Mouse (Mus musculus): ENCODE measurements around the gene Mthfd2l. TPM values are rescaled to one million over a fixed set of nuclear protein-coding genes. Genes with fewer than 3 reads are reported as not detected.
A peak's percentile ranks its signal among the peaks of the same experiment; 100 is the strongest.

The Mthfd2l gene
- polyA plus RNA-seq, 1 experiment from 2014 or later: 94.4 TPM

- ATAC-seq (ENCODE audit: low FRiP score, low TSS enrichment) (no peak), DNase-seq (no peak)
- no peaks in the 10 kb centered on the region for H3K9me3 ChIP-seq (ENCODE audit: control insufficient read depth, low read length)
- no peak overlapping the region for H3K4me2 ChIP-seq (ENCODE audit: low read length)
- H3K27ac ChIP-seq (replicated peaks; ENCODE audit: low read depth, low read length): no peak overlapping the region
- H3K36me3 ChIP-seq (ENCODE audit: control insufficient read depth, insufficient read depth, low read length): no peaks in the 10 kb centered on the region
- no peaks in the 10 kb centered on the region for H3K27me3 ChIP-seq (ENCODE audit: control insufficient read depth, insufficient read depth, low read length)
- 92% methylated on average over 4 of the region's 4 CpGs for WGBS
- no peaks in the 10 kb centered on the region for H3K4me1 ChIP-seq (ENCODE audit: control insufficient read depth, insufficient read depth, low read length)
- no peak overlapping the region for H3K9ac ChIP-seq (replicated peaks; ENCODE audit: low read length)
- H3K4me3 ChIP-seq (replicated peaks; ENCODE audit: low read depth, low read length): no peak overlapping the region
Measured at GRCm38 (mm10) chr5:90922958-90923357, 8.0 kb upstream of the Mthfd2l start.

- Histone ChIP-seq H3K4me1 (ENCODE audit: control insufficient read depth, insufficient read depth, low read length) (peaks cover 10% of the 10 kb centered on the region; the same call in 1 of the 2 replicates), H3K27ac (replicated peaks; ENCODE audit: low read depth, low read length) (peak overlapping the region; percentile 99), H3K36me3 (ENCODE audit: control insufficient read depth, insufficient read depth, low read length) (peaks cover 5% of the 10 kb centered on the region), H3K4me3 (replicated peaks; ENCODE audit: low read depth, low read length) (peak overlapping the region; percentile 69), H3K9me3 (ENCODE audit: control insufficient read depth, low read length) (no peaks in the 10 kb centered on the region), H3K27me3 (ENCODE audit: control insufficient read depth, insufficient read depth, low read length) (no peaks in the 10 kb centered on the region), H3K9ac (replicated peaks; ENCODE audit: low read length) (peak overlapping the region; percentile 99), H3K4me2 (ENCODE audit: low read length) (peak overlapping the region; percentile 61)
- DNase-seq (no peak), ATAC-seq (ENCODE audit: low FRiP score, low TSS enrichment) (peak; percentile 7; the same call in 1 of the 2 replicates)
- 51% methylated on average over 2 of the region's 2 CpGs for WGBS
Measured at GRCm38 (mm10) chr5:90930546-90930945, 371 bp upstream of the Mthfd2l start.

DNA sequence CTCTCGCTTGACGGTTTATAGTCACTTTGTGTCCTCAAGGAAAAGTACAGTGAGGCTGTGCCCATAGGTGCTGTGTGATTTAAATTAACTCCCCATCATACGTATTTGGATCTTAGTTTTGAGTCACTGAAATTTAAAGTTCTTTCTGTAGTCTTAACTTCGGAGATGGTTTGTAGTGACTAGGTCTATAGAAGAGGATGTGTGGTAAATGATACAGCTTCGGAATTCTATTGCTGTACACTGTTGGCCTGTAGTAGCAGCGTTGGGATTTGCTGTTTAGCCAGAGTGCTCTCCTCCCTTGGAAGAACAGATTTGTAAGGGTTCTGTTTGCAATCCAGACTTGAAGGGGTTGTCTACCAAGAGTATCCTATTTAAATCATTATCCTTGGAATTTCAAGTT lies 994 bp downstream of the Mthfd2l start:
- H3K4me1 ChIP-seq (ENCODE audit: control insufficient read depth, insufficient read depth, low read length): peaks cover 10% of the 10 kb centered on the region; the same call in 1 of the 2 replicates
- H3K4me2 ChIP-seq (ENCODE audit: low read length): peak overlapping the region; percentile 61
- H3K27me3 ChIP-seq (ENCODE audit: control insufficient read depth, insufficient read depth, low read length): no peaks in the 10 kb centered on the region
- H3K4me3 ChIP-seq (replicated peaks; ENCODE audit: low read depth, low read length): peak overlapping the region; percentile 69
- H3K9ac ChIP-seq (replicated peaks; ENCODE audit: low read length): peak overlapping the region; percentile 99
- WGBS: 4% methylated on average over 6 of the region's 6 CpGs
- peak overlapping the region; percentile 99 for H3K27ac ChIP-seq (replicated peaks; ENCODE audit: low read depth, low read length)
- ATAC-seq (ENCODE audit: low FRiP score, low TSS enrichment): peak; percentile 22; the same call in 1 of the 2 replicates
- peak; percentile 67 for DNase-seq
- no peaks in the 10 kb centered on the region for H3K9me3 ChIP-seq (ENCODE audit: control insufficient read depth, low read length)
- H3K36me3 ChIP-seq (ENCODE audit: control insufficient read depth, insufficient read depth, low read length): peaks cover 5% of the 10 kb centered on the region

DNA sequence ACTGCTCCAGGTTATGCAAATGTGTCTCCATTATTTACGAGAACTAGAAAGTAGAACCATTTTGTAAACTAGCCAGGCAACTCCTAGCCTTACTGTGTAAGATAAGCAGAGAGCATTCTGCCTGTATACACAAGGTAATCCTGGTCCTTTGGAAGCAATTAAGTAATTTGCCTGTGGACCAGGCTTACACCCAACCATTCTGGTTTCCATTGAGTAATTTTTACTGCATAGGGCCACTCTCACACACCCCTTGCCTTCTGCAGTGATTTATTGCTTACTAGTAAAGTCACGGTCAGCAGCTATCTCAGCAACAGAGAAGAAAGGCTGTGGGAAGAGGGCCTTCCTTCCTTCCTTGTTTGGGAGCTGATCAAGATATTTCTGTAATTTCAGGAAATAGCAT lies 5.8 kb downstream of the Mthfd2l start:
- ATAC-seq (ENCODE audit: low FRiP score, low TSS enrichment) (no peak), DNase-seq (no peak)
- WGBS: 91% methylated on average over 2 of the region's 2 CpGs
- Histone ChIP-seq H3K4me1 (ENCODE audit: control insufficient read depth, insufficient read depth, low read length) (peaks cover 10% of the 10 kb centered on the region; the same call in 1 of the 2 replicates), H3K27me3 (ENCODE audit: control insufficient read depth, insufficient read depth, low read length) (no peaks in the 10 kb centered on the region), H3K4me3 (replicated peaks; ENCODE audit: low read depth, low read length) (no peak overlapping the region), H3K9me3 (ENCODE audit: control insufficient read depth, low read length) (no peaks in the 10 kb centered on the region), H3K27ac (replicated peaks; ENCODE audit: low read depth, low read length) (no peak overlapping the region), H3K9ac (replicated peaks; ENCODE audit: low read length) (no peak overlapping the region), H3K36me3 (ENCODE audit: control insufficient read depth, insufficient read depth, low read length) (peaks cover 5% of the 10 kb centered on the region), H3K4me2 (ENCODE audit: low read length) (no peak overlapping the region)

DNA sequence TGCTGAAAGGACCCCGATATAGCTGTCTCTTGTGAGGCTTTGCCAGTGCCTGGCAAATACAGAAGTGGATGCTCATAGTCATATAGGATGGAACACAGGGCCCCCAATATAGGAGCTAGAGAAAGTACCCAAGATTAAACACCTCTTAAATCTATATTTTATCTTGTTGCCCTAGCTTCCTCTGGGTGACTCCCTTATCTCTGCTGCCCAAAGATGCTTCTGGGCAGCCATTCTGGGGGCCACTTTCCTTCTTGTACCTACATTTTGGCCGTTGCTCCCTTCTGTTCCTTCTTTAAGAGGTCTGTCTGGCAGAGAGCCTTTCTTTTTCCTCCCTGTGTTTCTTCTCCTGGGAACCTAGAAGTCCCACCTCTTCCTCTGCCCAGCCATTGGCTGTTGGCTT lies 14.5 kb downstream of the Mthfd2l start:
- Histone ChIP-seq H3K9ac (replicated peaks; ENCODE audit: low read length) (no peak overlapping the region), H3K36me3 (ENCODE audit: control insufficient read depth, insufficient read depth, low read length) (peaks cover 9% of the 10 kb centered on the region; the same call in 1 of the 2 replicates), H3K4me1 (ENCODE audit: control insufficient read depth, insufficient read depth, low read length) (no peaks in the 10 kb centered on the region), H3K4me3 (replicated peaks; ENCODE audit: low read depth, low read length) (no peak overlapping the region), H3K27me3 (ENCODE audit: control insufficient read depth, insufficient read depth, low read length) (no peaks in the 10 kb centered on the region), H3K27ac (replicated peaks; ENCODE audit: low read depth, low read length) (no peak overlapping the region), H3K9me3 (ENCODE audit: control insufficient read depth, low read length) (no peaks in the 10 kb centered on the region), H3K4me2 (ENCODE audit: low read length) (no peak overlapping the region)
- WGBS: 96% methylated on average over 2 of the region's 2 CpGs
- ATAC-seq (ENCODE audit: low FRiP score, low TSS enrichment): no peak
- DNase-seq: no peak

DNA sequence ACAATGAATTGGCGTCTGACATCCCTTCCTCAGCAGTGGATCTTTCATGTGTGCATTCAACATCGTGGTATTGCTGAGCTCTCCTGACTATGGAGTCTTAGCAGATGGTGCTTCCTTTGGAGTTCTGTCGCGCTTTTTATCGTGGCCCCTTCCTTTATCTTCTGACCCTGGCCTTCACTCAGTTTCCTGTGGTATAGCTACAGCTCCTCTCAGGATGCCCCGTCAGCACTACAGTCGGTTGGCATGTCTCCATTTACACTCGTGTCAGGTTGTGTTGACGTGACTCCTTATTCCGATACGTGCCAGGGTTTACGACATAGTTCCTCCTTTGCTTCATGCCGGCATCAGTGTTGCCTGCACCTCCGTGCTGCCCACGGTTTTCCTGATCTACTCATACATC lies 18.6 kb downstream of the Mthfd2l start:
- no peak overlapping the region for H3K4me3 ChIP-seq (replicated peaks; ENCODE audit: low read depth, low read length)
- no peak overlapping the region for H3K4me2 ChIP-seq (ENCODE audit: low read length)
- no peak overlapping the region for H3K9ac ChIP-seq (replicated peaks; ENCODE audit: low read length)
- no peaks in the 10 kb centered on the region for H3K27me3 ChIP-seq (ENCODE audit: control insufficient read depth, insufficient read depth, low read length)
- no peak overlapping the region for H3K27ac ChIP-seq (replicated peaks; ENCODE audit: low read depth, low read length)
- H3K4me1 ChIP-seq (ENCODE audit: control insufficient read depth, insufficient read depth, low read length): no peaks in the 10 kb centered on the region
- no peak for ATAC-seq (ENCODE audit: low FRiP score, low TSS enrichment)
- WGBS: 88% methylated on average over 15 of the region's 15 CpGs
- peaks cover 9% of the 10 kb centered on the region; the same call in 1 of the 2 replicates for H3K36me3 ChIP-seq (ENCODE audit: control insufficient read depth, insufficient read depth, low read length)
- no peaks in the 10 kb centered on the region for H3K9me3 ChIP-seq (ENCODE audit: control insufficient read depth, low read length)
- DNase-seq: no peak

- no peak overlapping the region for H3K27ac ChIP-seq (replicated peaks; ENCODE audit: low read depth, low read length)
- DNase-seq (peak; percentile 51), ATAC-seq (ENCODE audit: low FRiP score, low TSS enrichment) (peak; percentile 69)
- no peaks in the 10 kb centered on the region for H3K4me1 ChIP-seq (ENCODE audit: control insufficient read depth, insufficient read depth, low read length)
- no peak overlapping the region for H3K9ac ChIP-seq (replicated peaks; ENCODE audit: low read length)
- H3K4me2 ChIP-seq (ENCODE audit: low read length): no peak overlapping the region
- WGBS: 43% methylated on average over 2 of the region's 2 CpGs
- no peaks in the 10 kb centered on the region for H3K9me3 ChIP-seq (ENCODE audit: control insufficient read depth, low read length)
- no peaks in the 10 kb centered on the region for H3K27me3 ChIP-seq (ENCODE audit: control insufficient read depth, insufficient read depth, low read length)
- H3K36me3 ChIP-seq (ENCODE audit: control insufficient read depth, insufficient read depth, low read length): peaks cover 9% of the 10 kb centered on the region; the same call in 1 of the 2 replicates
- no peak overlapping the region for H3K4me3 ChIP-seq (replicated peaks; ENCODE audit: low read depth, low read length)
Measured at GRCm38 (mm10) chr5:90951475-90951874, 20.6 kb downstream of the Mthfd2l start.

DNA sequence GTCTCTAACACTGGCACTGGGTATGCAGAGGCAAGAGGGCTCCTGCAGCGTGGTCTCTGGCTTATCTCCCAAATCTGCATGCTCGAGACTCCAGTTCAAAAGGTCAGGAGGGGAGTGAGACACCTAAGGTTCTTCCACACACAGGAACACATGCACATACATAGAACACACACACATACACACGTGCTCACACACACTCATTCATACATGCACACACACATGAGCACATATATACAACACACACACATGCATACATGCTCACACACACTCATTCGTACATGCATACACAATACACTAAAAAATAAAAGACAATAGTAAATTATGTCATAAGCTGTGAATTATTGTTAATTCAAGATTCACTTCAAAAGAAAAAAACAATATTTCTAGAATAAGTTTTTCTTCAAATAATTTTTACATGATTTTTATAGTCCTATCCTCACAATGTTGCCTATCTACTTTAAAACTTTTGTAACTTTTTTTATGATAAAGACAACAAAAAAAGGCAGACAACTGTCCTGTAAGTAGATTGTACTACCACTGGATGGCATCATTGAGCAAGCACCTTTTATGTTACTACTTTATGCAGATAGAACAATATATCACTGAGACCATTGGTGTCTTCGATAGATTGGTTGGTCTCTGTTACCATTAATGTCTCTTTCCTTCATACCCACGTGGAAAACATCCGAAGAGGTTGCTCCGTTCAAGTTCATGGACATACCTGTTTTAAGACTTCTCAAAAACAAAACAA lies 22.0 kb downstream of the Mthfd2l start:
- no peaks in the 10 kb centered on the region for H3K27me3 ChIP-seq (ENCODE audit: control insufficient read depth, insufficient read depth, low read length)
- no peak overlapping the region for H3K9ac ChIP-seq (replicated peaks; ENCODE audit: low read length)
- H3K4me1 ChIP-seq (ENCODE audit: control insufficient read depth, insufficient read depth, low read length): no peaks in the 10 kb centered on the region
- H3K9me3 ChIP-seq (ENCODE audit: control insufficient read depth, low read length): no peaks in the 10 kb centered on the region
- no peak overlapping the region for H3K4me3 ChIP-seq (replicated peaks; ENCODE audit: low read depth, low read length)
- ATAC-seq (ENCODE audit: low FRiP score, low TSS enrichment) (no peak), DNase-seq (peak; percentile 47)
- H3K36me3 ChIP-seq (ENCODE audit: control insufficient read depth, insufficient read depth, low read length): peaks cover 9% of the 10 kb centered on the region; the same call in 1 of the 2 replicates
- H3K4me2 ChIP-seq (ENCODE audit: low read length): no peak overlapping the region
- no peak overlapping the region for H3K27ac ChIP-seq (replicated peaks; ENCODE audit: low read depth, low read length)
- 85% methylated on average over 8 of the region's 8 CpGs for WGBS

DNA sequence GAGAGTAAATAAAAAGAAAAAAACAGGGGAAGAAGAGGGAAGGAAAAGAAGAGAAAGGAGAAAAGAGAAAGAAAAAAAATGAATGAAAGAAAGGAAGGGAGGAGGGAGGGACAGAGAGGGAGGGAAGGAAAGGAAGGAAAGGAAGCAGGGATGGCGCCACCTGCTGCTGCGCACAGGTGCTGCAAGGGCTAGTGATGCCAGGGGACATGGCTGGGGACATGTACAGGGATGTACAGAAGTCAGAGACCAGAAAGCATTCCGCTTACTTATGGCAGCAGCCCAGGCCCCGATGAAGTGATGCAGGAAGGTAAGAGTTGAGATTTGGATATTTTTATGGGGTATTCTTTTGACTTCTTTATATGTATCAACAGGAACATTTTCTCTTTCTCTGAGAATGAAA lies 33.4 kb downstream of the Mthfd2l start:
- DNase-seq: peak; percentile 2
- WGBS: 66% methylated on average over 4 of the region's 4 CpGs

More for the DNA sequence above, 33.4 kb downstream of the Mthfd2l start:
- no peak for ATAC-seq (ENCODE audit: low FRiP score, low TSS enrichment)
- no peak overlapping the region for H3K4me3 ChIP-seq (replicated peaks; ENCODE audit: low read depth, low read length)
- H3K36me3 ChIP-seq (ENCODE audit: control insufficient read depth, insufficient read depth, low read length): peaks cover 19% of the 10 kb centered on the region; the same call in 1 of the 2 replicates
- H3K4me1 ChIP-seq (ENCODE audit: control insufficient read depth, insufficient read depth, low read length): no peaks in the 10 kb centered on the region
- no peaks in the 10 kb centered on the region for H3K9me3 ChIP-seq (ENCODE audit: control insufficient read depth, low read length)
- H3K27me3 ChIP-seq (ENCODE audit: control insufficient read depth, insufficient read depth, low read length): no peaks in the 10 kb centered on the region
- no peak overlapping the region for H3K4me2 ChIP-seq (ENCODE audit: low read length)
- no peak overlapping the region for H3K27ac ChIP-seq (replicated peaks; ENCODE audit: low read depth, low read length)
- no peak overlapping the region for H3K9ac ChIP-seq (replicated peaks; ENCODE audit: low read length)

Measured in midbrain, embryonic 14.5 days (tissue).